In the genomic region with DNA sequence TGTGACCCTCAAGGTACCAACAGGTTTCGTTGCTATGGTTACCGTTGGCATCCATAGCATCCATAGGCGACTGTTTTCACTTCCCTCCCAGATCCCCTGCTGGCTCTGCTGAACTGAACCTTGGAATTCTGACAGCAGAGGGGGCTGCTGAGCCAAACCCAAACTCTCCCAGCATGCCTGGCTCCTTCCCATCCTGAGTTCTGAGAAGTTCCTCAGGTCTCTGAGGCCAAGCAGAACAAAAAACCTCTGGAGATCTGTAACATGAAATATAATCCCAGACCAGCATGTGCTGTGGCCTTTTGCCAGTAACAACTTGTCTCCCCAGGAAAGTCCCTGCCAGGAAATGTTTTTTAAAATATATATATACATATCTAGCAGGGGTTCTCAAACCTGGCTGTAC, we compare ENCODE assay signal across 8 mouse cellular contexts. TPM values are rescaled to one million over a fixed set of nuclear protein-coding genes. Genes with fewer than 3 reads are reported as not detected.
DNase-seq lines count a peak whose midpoint lies in the region; ATAC-seq lines count a peak whose summit lies in the region.

No protein-coding gene starts in this region.

- no peak overlapping the region for H3K4me3 ChIP-seq in intestine, embryonic 15.5 days (replicated peaks)
- H3K4me3 ChIP-seq in stomach, embryonic 15.5 days (replicated peaks): no peak overlapping the region

- no peak overlapping the region for H3K4me2 ChIP-seq in intestine, embryonic 15.5 days (replicated peaks)
- H3K4me2 ChIP-seq in stomach, embryonic 15.5 days: no peak overlapping the region

- intact Hi-C loops in left cerebral cortex, postnatal 14 days (cut with DNase I): loop anchor here (10.0 kb wide), 1 partner anchor 89 kb away; no protein-coding TSS in a partner anchor

- H3K4me1 ChIP-seq in intestine, embryonic 15.5 days (replicated peaks): peaks cover 3% of the 10 kb centered on the region; the same call in 1 of the 2 replicates
- H3K4me1 ChIP-seq in stomach, embryonic 15.5 days: peaks cover 9% of the 10 kb centered on the region; the same call in 1 of the 2 replicates

- peak; percentile 65 for ATAC-seq in intestine, embryonic 15.5 days
- peak; percentile 77 for ATAC-seq in stomach, embryonic 15.5 days (ENCODE audit: insufficient read depth, low FRiP score, low read depth)

- DNase-seq in cerebellum, adult 18-20 months: peak; percentile 5 to 6
- no peak for DNase-seq in cerebellum, adult 11 months
- DNase-seq in adrenal gland, postnatal 25 days: peak; percentile 70
- DNase-seq in frontal cortex, postnatal 10 days (ENCODE audit: low spot score in 2 of 2): peak; percentile 12 to 66
- DNase-seq in left cerebral cortex, postnatal 14 days (ENCODE audit: low spot score in 2 of 2): peak; percentile 63 to 65
- DNase-seq in mesoderm, embryonic 11.5 days (ENCODE audit: low read depth, low spot score): peak; percentile 80

- no peaks in the 10 kb centered on the region for H3K36me3 ChIP-seq in intestine, embryonic 15.5 days
- no peaks in the 10 kb centered on the region for H3K36me3 ChIP-seq in stomach, embryonic 15.5 days

- no peak overlapping the region for H3K9ac ChIP-seq in intestine, embryonic 15.5 days
- no peak overlapping the region for H3K9ac ChIP-seq in stomach, embryonic 15.5 days

- no peaks in the 10 kb centered on the region for H3K27me3 ChIP-seq in intestine, embryonic 15.5 days (replicated peaks)
- H3K27me3 ChIP-seq in stomach, embryonic 15.5 days (replicated peaks): no peaks in the 10 kb centered on the region

- WGBS in intestine, embryonic 15.5 days: 15% methylated on average over 3 of the region's 3 CpGs
- WGBS in stomach, embryonic 15.5 days: 10% methylated on average over 3 of the region's 3 CpGs

- no peaks in the 10 kb centered on the region for H3K9me3 ChIP-seq in intestine, embryonic 15.5 days
- H3K9me3 ChIP-seq in stomach, embryonic 15.5 days: no peaks in the 10 kb centered on the region

- H3K27ac ChIP-seq in intestine, embryonic 15.5 days: no peak overlapping the region
- H3K27ac ChIP-seq in stomach, embryonic 15.5 days: no peak overlapping the region

RNA-seq across cellular contexts. Expression of a gene that starts 56.1 kb away (rescaled TPM):
- 77.7 and 83.5 TPM in 2 replicates for total RNA-seq in adrenal gland, postnatal 25 days (2021)
- 102 and 106 TPM in 2 replicates for polyA plus RNA-seq in intestine, embryonic 15.5 days (2015; fragmentation: Nextera tagmentation; extraction: Ambion mirVana)
- 10 to 100 TPM; 46.1 to 49.2 TPM for total RNA-seq in left cerebral cortex, postnatal 14 days (2021)
- 82.8 and 86.4 TPM in 2 replicates for polyA plus RNA-seq in stomach, embryonic 15.5 days (2015; fragmentation: Nextera tagmentation; extraction: Ambion mirVana)
